Mouse (Mus musculus) stomach, postnatal 0 days (tissue): ENCODE measurements around the gene Il18bp. TPM values are rescaled to one million over a fixed set of nuclear protein-coding genes. Genes with fewer than 3 reads are reported as not detected.
"Not testable (repeated sequence)": the region's sequence is repeated elsewhere in the genome, so short reads cannot be mapped to it uniquely, and the experiment has no call there.

Source experiments
- ATAC-seq: fragments of 200-750 bp; cut with Nextera tagmentation; 2 replicates; pipeline ENCODE4 v1.8.0; 2017; ENCODE audit not compliant: low FRiP score, low TSS enrichment
- DNase-seq: peaks from one replicate; pipeline ENCODE4 v3.0.0-alpha.2; 2016; ENCODE audit warnings: low spot score
- H3K27ac ChIP-seq: fragments of 300-500 bp; sonication (generic); replicated peaks from 2 replicates; pipeline ENCODE4 v1.5.1; 2014; ENCODE audit warnings: mild to moderate bottlenecking, control low read depth
- H3K27me3 ChIP-seq: fragments of 300-500 bp; sonication (generic); 2 replicates; pipeline ENCODE4 v1.6.1; 2014; ENCODE audit warnings: low read length; ENCODE audit not compliant: control insufficient read depth, insufficient read depth
- H3K36me3 ChIP-seq: fragments of 300-500 bp; sonication (generic); 2 replicates; pipeline ENCODE4 v1.6.1; 2014; ENCODE audit warnings: low read length, mixed read lengths; ENCODE audit not compliant: control insufficient read depth, insufficient read depth
- H3K4me1 ChIP-seq: fragments of 300-500 bp; sonication (generic); replicated peaks from 2 replicates; pipeline ENCODE4 v1.6.1; 2014; ENCODE audit warnings: antibody characterized with exemption; ENCODE audit not compliant: control insufficient read depth, insufficient read depth
- H3K4me2 ChIP-seq: fragments of 300-500 bp; sonication (generic); replicated peaks from 2 replicates; pipeline ENCODE4 v1.6.1; 2014; ENCODE audit warnings: low read depth, mild to moderate bottlenecking, control low read depth, moderate library complexity
- H3K4me3 ChIP-seq: fragments of 300-500 bp; sonication (generic); 2 replicates; pipeline ENCODE4 v1.5.1; 2014; ENCODE audit warnings: low read depth, low read length, control low read depth
- H3K9ac ChIP-seq: fragments of 300-500 bp; sonication (generic); 2 replicates; pipeline ENCODE4 v1.6.1; 2014; ENCODE audit warnings: mild to moderate bottlenecking, low read length, control low read depth, mixed read lengths
- H3K9me3 ChIP-seq: fragments of 300-500 bp; sonication (generic); 2 replicates; pipeline ENCODE4 v1.6.1; 2016; ENCODE audit warnings: low read length; ENCODE audit not compliant: control insufficient read depth
- CTCF ChIP-seq: IDR thresholded peaks from 2 replicates; pipeline ENCODE4 v1.5.1; 2016; ENCODE audit warnings: antibody characterized with exemption, low read depth, mild to moderate bottlenecking, moderate library complexity
- EP300 ChIP-seq: optimal IDR thresholded peaks from 2 replicates; pipeline ENCODE3; 2016; ENCODE audit warnings: antibody characterized with exemption
- WGBS: fragments of 180-500 bp; shearing (Covaris S2); extraction: QIAGEN DNeasy Blood & Tissue Kit; methylation state at CpG from one replicate; pipeline ENCODE4 v1.1.7; 2014; 5-methylcytosine and 5-hydroxymethylcytosine counted together
- polyA plus RNA-seq: library from polyadenylated mRNA; unstranded; fragments of >200 nt; fragmentation: Nextera tagmentation; extraction: Ambion mirVana; gene quantifications from 2 replicates; pipeline ENCODE4 v1.2.1, GENCODE M21; 2015

The Il18bp gene
- polyA plus RNA-seq, 1 experiment from 2014 or later: 0.99 TPM

- Histone ChIP-seq H3K4me1 (no peaks in the 10 kb centered on the region), H3K4me2 (no peak overlapping the region), H3K27me3 (no peaks in the 10 kb centered on the region), H3K36me3 (peaks cover 26% of the 10 kb centered on the region), H3K27ac (no peak overlapping the region), H3K9me3 (no peaks in the 10 kb centered on the region), H3K4me3 (no peak overlapping the region), H3K9ac (no peak overlapping the region)
- DNase-seq: no peak
- ATAC-seq: no peak
- TF ChIP-seq EP300: no peak
- TF ChIP-seq CTCF: peak; percentile 54
- 94% methylated on average over 1 of the region's 1 CpGs for WGBS
Measured at GRCm38 (mm10) chr7:102034904-102035303, 16.4 kb upstream of the Il18bp start.

- Histone ChIP-seq H3K36me3 (peaks cover 5% of the 10 kb centered on the region), H3K9me3 (no peaks in the 10 kb centered on the region), H3K9ac (no peak overlapping the region), H3K4me2 (no peak overlapping the region), H3K27ac (no peak overlapping the region), H3K4me3 (no peak overlapping the region), H3K27me3 (no peaks in the 10 kb centered on the region), H3K4me1 (no peaks in the 10 kb centered on the region)
- WGBS: 69% methylated on average over 2 of the region's 2 CpGs
- ATAC-seq: no peak
- TF ChIP-seq EP300 (no peak), CTCF (no peak)
- DNase-seq: no peak
Measured at GRCm38 (mm10) chr7:102025187-102026119, 7.0 kb upstream of the Il18bp start.

- no peak overlapping the region for H3K4me3 ChIP-seq
- H3K9ac ChIP-seq: no peak overlapping the region
- H3K36me3 ChIP-seq: peaks cover 6% of the 10 kb centered on the region
- no peaks in the 10 kb centered on the region for H3K4me1 ChIP-seq
- no peaks in the 10 kb centered on the region for H3K27me3 ChIP-seq
- H3K4me2 ChIP-seq: no peak overlapping the region
- TF ChIP-seq EP300: no peak
- no peak for TF ChIP-seq CTCF
- 97% methylated on average over 9 of the region's 9 CpGs for WGBS
- H3K27ac ChIP-seq: no peak overlapping the region
- DNase-seq (no peak), ATAC-seq (no peak)
- no peaks in the 10 kb centered on the region for H3K9me3 ChIP-seq
Measured at GRCm38 (mm10) chr7:102023821-102024220, 5.3 kb upstream of the Il18bp start.

GRCm38 (mm10) chr7:102020934-102021333, 2.4 kb upstream of the Il18bp start:
- ATAC-seq, H3K27me3 ChIP-seq, DNase-seq, H3K4me2 ChIP-seq, H3K4me1 ChIP-seq, H3K27ac ChIP-seq, H3K9me3 ChIP-seq, H3K9ac ChIP-seq, H3K4me3 ChIP-seq: not testable (repeated sequence)
- H3K36me3 ChIP-seq: peaks cover 15% of the 10 kb centered on the region
- WGBS: 89% methylated on average over 2 of the region's 2 CpGs

- H3K27ac ChIP-seq: no peak overlapping the region
- H3K4me2 ChIP-seq: no peak overlapping the region
- H3K4me1 ChIP-seq: no peaks in the 10 kb centered on the region
- WGBS: 66% methylated on average over 3 of the region's 3 CpGs
- no peak overlapping the region for H3K9ac ChIP-seq
- peaks cover 29% of the 10 kb centered on the region for H3K36me3 ChIP-seq
- H3K4me3 ChIP-seq: no peak overlapping the region
- ATAC-seq: no peak
- H3K9me3 ChIP-seq: no peaks in the 10 kb centered on the region
- no peak for DNase-seq
- TF ChIP-seq CTCF (no peak), EP300 (no peak)
- no peaks in the 10 kb centered on the region for H3K27me3 ChIP-seq
Measured at GRCm38 (mm10) chr7:102019362-102019761, 872 bp upstream of the Il18bp start.

- no peak overlapping the region for H3K9ac ChIP-seq
- no peak overlapping the region for H3K4me2 ChIP-seq
- H3K36me3 ChIP-seq: peaks cover 37% of the 10 kb centered on the region
- no peaks in the 10 kb centered on the region for H3K4me1 ChIP-seq
- H3K9me3 ChIP-seq: no peaks in the 10 kb centered on the region
- no peak overlapping the region; the same call in 1 of the 2 replicates for H3K27ac ChIP-seq
- WGBS: 73% methylated on average over 7 of the region's 7 CpGs
- TF ChIP-seq CTCF (no peak), EP300 (no peak)
- H3K27me3 ChIP-seq: no peaks in the 10 kb centered on the region
- no peak overlapping the region for H3K4me3 ChIP-seq
- DNase-seq (no peak), ATAC-seq (no peak)
Measured at GRCm38 (mm10) chr7:102018034-102018433, 456 bp downstream of the Il18bp start.
